Mouse (Mus musculus): ENCODE results near the gene Rpa3. TPM values are rescaled to one million over a fixed set of nuclear protein-coding genes. Genes with fewer than 3 reads are reported as not detected.
A peak's percentile ranks its signal among the peaks of the same experiment; 100 is the strongest.

Gene Rpa3
- total RNA-seq, 2 experiments from 2014 or later: 38.3 to 71.1 TPM

DNA sequence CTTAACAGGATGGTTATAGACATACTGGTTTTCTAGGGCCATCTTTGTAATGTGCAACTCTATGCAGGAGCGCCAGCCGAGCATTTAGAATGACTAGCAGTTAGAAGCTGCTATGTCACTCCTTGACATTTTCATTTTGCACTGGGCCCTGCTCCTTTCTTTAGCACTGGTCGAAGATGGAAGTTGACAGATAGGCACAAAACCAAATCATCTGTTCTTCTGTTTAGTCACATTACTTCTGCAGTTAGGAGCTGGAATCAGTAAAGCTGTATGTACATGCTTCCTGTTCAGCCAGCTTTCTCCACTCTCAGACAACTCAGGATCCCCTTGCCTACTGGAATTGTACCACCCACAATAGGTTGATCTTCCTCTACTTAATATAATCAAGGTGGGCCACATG is 48.3 kb downstream of the Rpa3 start:
- ATAC-seq (replicated peaks; ENCODE audit: low FRiP score, poor library complexity, severe bottlenecking): no peak

DNA sequence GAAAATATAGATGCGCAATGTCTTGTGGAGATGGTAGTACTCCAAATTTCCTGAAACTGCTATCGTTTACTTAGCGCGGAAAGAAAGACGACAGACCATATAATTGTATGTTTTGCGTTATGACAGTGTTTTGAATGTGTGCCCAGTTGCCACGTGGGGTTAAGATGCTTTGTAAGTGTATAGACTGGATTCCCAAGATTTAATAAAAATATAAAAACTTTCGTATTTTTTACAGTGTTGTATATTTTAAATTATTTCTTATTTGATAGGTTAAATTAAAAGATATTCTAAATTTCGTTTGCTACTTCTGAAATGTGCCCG is 49.1 kb downstream of the Rpa3 start:
- peak; percentile 24 for ATAC-seq (replicated peaks; ENCODE audit: low FRiP score, poor library complexity, severe bottlenecking)

DNA sequence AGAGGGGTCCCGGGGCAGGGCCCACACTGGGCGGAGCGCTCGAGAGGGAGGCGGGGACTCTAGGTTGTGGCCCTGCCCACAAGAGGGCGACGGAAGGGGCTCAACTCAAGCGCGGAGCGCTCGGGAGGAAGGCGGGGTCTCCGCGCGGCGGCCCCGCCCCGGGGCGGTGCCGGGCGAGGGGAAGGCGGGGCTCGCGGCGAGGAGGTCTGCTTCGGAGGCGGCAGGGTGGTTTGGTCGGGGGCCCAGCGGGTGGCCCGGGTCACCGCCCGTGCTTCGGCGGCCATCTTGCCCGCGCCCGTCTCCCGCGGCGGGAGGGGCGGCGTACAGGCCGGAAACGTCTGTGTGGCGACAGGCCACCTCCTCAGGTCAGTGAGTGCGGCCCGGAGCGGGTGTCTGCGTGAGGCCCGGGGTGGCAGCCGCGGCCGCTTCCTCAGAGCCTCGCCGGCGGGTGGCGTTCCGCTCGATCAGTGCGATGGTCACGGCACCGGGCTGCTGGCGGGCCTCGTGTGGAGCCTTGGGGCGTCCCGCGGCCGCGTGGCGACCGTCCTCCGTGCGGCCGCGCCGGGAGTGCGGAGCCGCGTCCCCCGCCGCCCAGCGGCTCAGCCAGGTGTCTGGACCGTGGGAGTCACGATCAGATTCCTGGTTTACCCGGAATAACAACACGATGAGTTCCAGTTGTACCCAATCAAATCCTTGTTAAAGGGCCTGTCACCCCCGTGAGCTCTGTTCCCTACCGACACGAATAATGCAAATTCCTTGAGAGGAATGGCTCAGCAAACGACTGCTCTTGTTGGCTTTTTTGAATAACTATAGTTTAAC is 49.7 kb downstream of the Rpa3 start, which contains the start of gene Mios:
Gene Mios (plus strand): TSS at position 176 of the 819 bp plus-strand sequence.
- peak; percentile 92 for ATAC-seq (replicated peaks; ENCODE audit: low FRiP score, poor library complexity, severe bottlenecking)

Other genes with a start within 250 kb of the Rpa3 start
- gene Col28a1, start 66.6 kb downstream of the Rpa3 start, total RNA-seq (2015; ENCODE audit: low replicate concordance): not detected in 2 replicates
- gene Col28a1, start 66.6 kb downstream of the Rpa3 start, total RNA-seq (2017; ENCODE audit: low replicate concordance): not detected in 2 replicates
- gene Mios, start 50.0 kb downstream of the Rpa3 start, total RNA-seq (2015; ENCODE audit: low replicate concordance): 4.6 and 4.8 TPM in 2 replicates
- gene Mios, start 50.0 kb downstream of the Rpa3 start, total RNA-seq (2017; ENCODE audit: low replicate concordance): 5.6 and 6.7 TPM in 2 replicates
- 6.5 and 9.0 TPM in 2 replicates for gene Umad1, start 115 bp upstream of the Rpa3 start, total RNA-seq (2015; ENCODE audit: low replicate concordance)
- 1.8 and 4.9 TPM in 2 replicates for gene Umad1, start 115 bp upstream of the Rpa3 start, total RNA-seq (2017; ENCODE audit: low replicate concordance)
- 2.7 and 6.7 TPM in 2 replicates for gene Gm45062, start 277 bp upstream of the Rpa3 start, total RNA-seq (2015; ENCODE audit: low replicate concordance)
- gene Gm45062, start 277 bp upstream of the Rpa3 start, total RNA-seq (2017; ENCODE audit: low replicate concordance): 1.5 and 4.1 TPM in 2 replicates